ENCODE assay signal across 26 mouse cellular contexts in the genomic region with DNA sequence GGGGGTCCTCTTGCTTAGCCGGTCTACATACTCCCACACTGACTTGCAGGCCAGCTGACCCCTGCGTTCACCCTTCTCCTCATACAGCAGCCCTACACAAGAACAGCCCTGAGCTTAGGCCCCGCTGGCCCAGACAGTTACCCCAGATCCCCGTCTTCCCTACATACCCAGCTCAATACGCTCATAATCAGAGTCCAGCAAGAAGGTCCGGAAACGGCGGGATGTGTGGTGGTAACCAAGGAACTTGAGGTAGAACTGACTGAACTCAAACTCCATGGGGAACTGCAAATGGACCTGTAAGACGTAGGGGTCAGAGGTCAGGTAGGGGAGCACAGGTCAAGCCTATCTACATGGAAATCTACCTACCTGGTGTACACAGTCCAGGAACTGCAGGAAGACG. TPM values are rescaled to one million over a fixed set of nuclear protein-coding genes. Genes with fewer than 3 reads are reported as not detected.
DNase-seq lines count a peak whose midpoint lies in the region; ATAC-seq lines count a peak whose summit lies in the region.
"Had no signal": no experiment of that assay in that cellular context is flagged by ENCODE, and none has a peak within 500 bp of the region (broad histone marks: within the 10 kb centered on the region; RNA-seq: fewer than 3 reads in every experiment).

No protein-coding gene starts in this region.

- peaks cover 44% of the 10 kb centered on the region for H3K4me1 ChIP-seq in liver, embryonic 12.5 days
- H3K4me1 ChIP-seq: embryonic facial prominence, embryonic 10.5 days; embryonic facial prominence, embryonic 12.5 days; forebrain, embryonic 13.5 days; forebrain, embryonic 15.5 days had no signal

- no peak overlapping the region for H3K4me2 ChIP-seq in liver, embryonic 12.5 days
- H3K4me2 ChIP-seq: embryonic facial prominence, embryonic 12.5 days; forebrain, embryonic 13.5 days; forebrain, embryonic 15.5 days had no signal

- H3K9me3 ChIP-seq in liver, embryonic 12.5 days (replicated peaks): no peaks in the 10 kb centered on the region
- H3K9me3 ChIP-seq: embryonic facial prominence, embryonic 10.5 days; embryonic facial prominence, embryonic 12.5 days; forebrain, embryonic 13.5 days; forebrain, embryonic 15.5 days; G1E had no signal

- H3K4me3 ChIP-seq in liver, embryonic 12.5 days: no peak overlapping the region
- H3K4me3 ChIP-seq: embryonic facial prominence, embryonic 10.5 days; embryonic facial prominence, embryonic 12.5 days; forebrain, embryonic 13.5 days; forebrain, embryonic 15.5 days had no signal

- no peaks in the 10 kb centered on the region for H3K27me3 ChIP-seq in liver, embryonic 12.5 days (replicated peaks)
- H3K27me3 ChIP-seq: CH12.LX; embryonic facial prominence, embryonic 12.5 days; forebrain, embryonic 13.5 days; forebrain, embryonic 15.5 days; Patski had no signal

- no peak overlapping the region for H3K9ac ChIP-seq in liver, embryonic 12.5 days
- H3K9ac ChIP-seq: embryonic facial prominence, embryonic 12.5 days; forebrain, embryonic 13.5 days; forebrain, embryonic 15.5 days had no signal

- DNase-seq in heart, adult 11 months: peak; percentile 91
- DNase-seq in heart, adult 18-20 months: no peak
- DNase-seq in liver: no peak
- no peak for DNase-seq in spleen, postnatal 10 days (ENCODE audit: low spot score in 2 of 2)
- DNase-seq: adrenal gland, adult 8-10 months; adrenal gland, postnatal 14 days; adrenal gland, postnatal 36 days; B cell, adult 2 months; cerebellum, adult 2 months; cerebellum, adult 9-10 months; cerebellum, postnatal 10 days; cerebellum, postnatal 25 days had no signal

- peaks cover 93% of the 10 kb centered on the region for H3K36me3 ChIP-seq in liver, embryonic 12.5 days

- H3K27ac ChIP-seq in liver, embryonic 12.5 days: peak overlapping the region; percentile 1; the same call in 1 of the 2 replicates
- H3K27ac ChIP-seq: embryonic facial prominence, embryonic 10.5 days; embryonic facial prominence, embryonic 12.5 days; forebrain, embryonic 13.5 days; forebrain, embryonic 15.5 days had no signal

- no peak for ATAC-seq in liver, embryonic 12.5 days
- ATAC-seq: activated CD4-positive, CD25-positive, alpha-beta regulatory T cell, adult 4 months; CD4-positive, CD25-positive, alpha-beta regulatory T cell, adult 4 months; forebrain, embryonic 13.5 days; forebrain, embryonic 15.5 days; Patski had no signal

- 83% methylated on average over 10 of the region's 10 CpGs for WGBS in liver, embryonic 12.5 days (ENCODE audit: insufficient replicate concordance)

RNA-seq across cellular contexts. Expression of a gene that starts 21.3 kb away (rescaled TPM):
- total RNA-seq in heart, adult 18-20 months (2021): 10 to 100 TPM; 57.6 to 57.8 TPM
- 32.5 and 34.1 TPM in 2 replicates for polyA plus RNA-seq in liver, embryonic 12.5 days (2016; fragmentation: Nextera tagmentation; extraction: Ambion mirVana)

RNA-seq across cellular contexts. Expression of a gene that starts 28.7 kb away (rescaled TPM):
- not detected for total RNA-seq in heart, adult 18-20 months (2021)
- 3.3 TPM in 2 replicates for polyA plus RNA-seq in liver, embryonic 12.5 days (2016; fragmentation: Nextera tagmentation; extraction: Ambion mirVana)
- total RNA-seq: adrenal gland, adult 18-20 months; adrenal gland, adult 8-10 months; adrenal gland, postnatal 14 days; adrenal gland, postnatal 36 days; G1E had no signal
- polyA plus RNA-seq: activated CD4-positive, CD25-positive, alpha-beta regulatory T cell, adult 4 months; CD4-positive, CD25-positive, alpha-beta regulatory T cell, adult 4 months; cerebellum, adult 2 months; cortical plate, adult 2 months; embryonic facial prominence, embryonic 12.5 days; forebrain, embryonic 13.5 days; forebrain, embryonic 15.5 days had no signal

RNA-seq across cellular contexts. Expression of a gene that starts 40.4 kb away (rescaled TPM):
- total RNA-seq in heart, adult 18-20 months (2021): not detected
- 2.4 and 3.7 TPM in 2 replicates for polyA plus RNA-seq in liver, embryonic 12.5 days (2016; fragmentation: Nextera tagmentation; extraction: Ambion mirVana)
- total RNA-seq: adrenal gland, postnatal 14 days; adrenal gland, postnatal 36 days; CH12.LX had no signal
- polyA plus RNA-seq: activated CD4-positive, CD25-positive, alpha-beta regulatory T cell, adult 4 months; CD4-positive, CD25-positive, alpha-beta regulatory T cell, adult 4 months; cerebellum, adult 2 months; cortical plate, adult 2 months; embryonic facial prominence, embryonic 10.5 days; embryonic facial prominence, embryonic 12.5 days; embryonic facial prominence, embryonic 14.5 days; forebrain, embryonic 11.5 days; forebrain, embryonic 13.5 days; forebrain, embryonic 15.5 days; G1E; Patski had no signal
